Mouse (Mus musculus): ENCODE measurements at regions not wholly inside any gene's neighbourhood (a gene's known extent, or its start where the extent isn't known, plus 50 kb on each side); places are given as distances from the start of the nearest gene placed in this dataset.
"Not testable (repeated sequence)": the region's sequence is repeated elsewhere in the genome, so short reads cannot be mapped to it uniquely, and the experiment has no call there.

DNA sequence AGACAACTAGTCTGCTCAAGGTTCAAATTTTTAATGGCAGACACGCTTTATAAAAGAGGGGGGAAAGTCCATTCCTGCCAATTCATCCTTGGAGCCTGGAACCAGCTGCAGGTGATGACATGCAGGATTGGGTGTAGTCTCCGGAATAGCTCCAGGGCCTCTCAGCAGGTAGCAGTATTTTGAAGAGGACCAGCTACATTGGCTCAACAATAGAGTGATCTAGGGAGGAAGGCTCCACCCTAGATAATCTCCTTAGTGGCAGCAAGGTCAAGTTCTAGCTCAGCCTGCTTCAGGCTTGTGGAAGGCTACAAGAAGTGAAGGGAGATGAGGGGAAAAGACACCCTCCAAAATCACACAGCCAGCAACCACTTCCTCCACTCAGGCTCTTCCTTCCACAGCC, 1405.1 kb downstream of the 4930444P10Rik start:
- DNase-seq (ENCODE audit: low spot score): not testable (repeated sequence)

DNA sequence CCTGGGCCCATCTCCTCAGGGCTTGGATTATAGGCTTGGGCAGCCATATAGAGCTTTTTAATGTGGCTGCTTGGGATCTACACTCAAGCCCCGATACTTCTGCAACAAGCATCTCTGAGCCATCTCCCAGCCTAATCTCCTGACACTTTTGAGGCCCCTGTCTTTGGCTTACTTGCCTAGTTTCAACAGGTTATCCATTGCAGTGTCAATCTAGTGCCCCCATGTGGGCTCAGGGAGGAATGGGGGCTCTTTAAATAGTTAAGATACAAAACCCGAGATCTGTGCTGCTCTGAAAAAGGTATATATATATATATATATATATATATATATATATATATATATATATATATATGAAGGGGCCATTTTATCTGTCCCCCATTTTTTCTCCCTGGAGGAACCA, 1407.0 kb downstream of the 4930444P10Rik start:
- no peak for DNase-seq (ENCODE audit: low spot score)

DNA sequence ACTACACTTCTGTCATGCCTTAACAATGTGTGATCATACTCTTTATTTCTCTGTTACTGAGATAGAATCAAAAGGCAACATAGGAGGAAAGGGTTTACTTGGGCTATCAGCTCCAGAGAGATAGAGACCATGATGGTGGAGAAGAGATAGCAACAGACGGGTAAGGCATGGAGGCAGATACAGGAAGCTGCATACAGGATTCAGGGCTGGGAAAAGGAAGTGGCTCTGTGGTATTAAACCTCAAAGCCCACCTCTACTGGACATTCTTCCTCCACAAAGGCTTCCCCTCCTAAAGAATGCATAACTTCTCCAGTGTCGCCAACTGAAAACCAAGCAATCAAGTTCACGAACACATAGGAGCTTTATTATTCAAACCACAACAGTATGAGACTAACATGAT, 1412.7 kb downstream of the 4930444P10Rik start:
- no peak for DNase-seq (ENCODE audit: low spot score)

DNA sequence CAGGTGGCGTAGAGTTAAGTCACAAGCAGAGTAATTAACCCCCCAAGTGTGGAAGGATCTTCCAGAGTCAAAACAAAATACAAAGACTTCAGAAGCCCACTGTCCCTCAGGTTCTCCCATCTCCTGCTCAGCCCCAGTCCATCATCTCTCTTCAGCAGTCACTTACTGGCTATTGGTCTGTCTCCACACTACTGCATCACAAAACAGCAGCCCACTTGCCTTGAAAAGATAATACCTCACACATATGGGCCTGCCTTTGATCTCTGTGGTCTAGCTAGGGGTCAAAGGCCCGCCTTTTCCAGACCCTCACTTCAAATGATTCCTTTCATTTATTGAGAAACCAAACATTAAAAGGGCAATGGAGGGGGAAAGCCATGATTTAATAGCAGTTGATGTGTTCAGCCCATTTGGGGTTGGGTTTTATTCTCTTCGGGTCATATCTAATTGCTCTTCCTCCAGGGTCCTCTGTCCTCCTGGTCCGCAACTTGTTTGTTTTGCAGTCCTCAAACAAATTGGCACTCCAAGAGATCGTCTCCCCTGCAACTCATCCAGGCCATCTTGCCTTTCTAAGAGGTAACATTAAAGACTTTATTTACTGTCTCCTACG, 1420.6 kb downstream of the 4930444P10Rik start:
- no peak for DNase-seq (ENCODE audit: low spot score)

DNA sequence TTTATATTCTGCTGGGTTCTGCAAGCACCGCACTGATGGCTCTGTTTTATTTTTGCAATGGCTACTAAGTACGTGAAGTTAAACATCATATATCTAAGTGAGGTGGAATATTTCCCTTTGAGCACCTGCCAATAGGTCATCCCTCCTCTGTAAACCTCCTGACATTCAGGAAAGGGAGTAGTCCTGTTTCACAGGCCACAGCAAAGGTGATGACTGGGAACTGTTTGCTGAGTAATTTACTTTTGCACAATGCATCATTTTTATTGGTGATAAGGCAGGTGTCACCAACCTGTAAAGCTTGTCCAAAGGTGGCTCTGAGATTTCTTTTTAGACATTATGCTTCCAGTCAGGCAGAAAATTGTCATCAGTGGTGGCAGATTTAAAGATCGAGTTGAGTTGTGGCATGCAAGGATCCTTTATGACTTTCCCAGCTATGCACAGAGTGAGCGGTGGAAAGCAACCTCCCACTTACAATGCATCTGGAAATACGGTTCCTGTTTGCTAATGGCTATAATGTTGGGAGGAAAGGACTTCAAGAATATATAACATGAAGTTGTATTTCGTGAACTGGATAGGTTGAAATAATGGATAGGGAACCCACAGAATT, 1430.3 kb downstream of the 4930444P10Rik start:
- DNase-seq (ENCODE audit: low spot score): no peak

DNA sequence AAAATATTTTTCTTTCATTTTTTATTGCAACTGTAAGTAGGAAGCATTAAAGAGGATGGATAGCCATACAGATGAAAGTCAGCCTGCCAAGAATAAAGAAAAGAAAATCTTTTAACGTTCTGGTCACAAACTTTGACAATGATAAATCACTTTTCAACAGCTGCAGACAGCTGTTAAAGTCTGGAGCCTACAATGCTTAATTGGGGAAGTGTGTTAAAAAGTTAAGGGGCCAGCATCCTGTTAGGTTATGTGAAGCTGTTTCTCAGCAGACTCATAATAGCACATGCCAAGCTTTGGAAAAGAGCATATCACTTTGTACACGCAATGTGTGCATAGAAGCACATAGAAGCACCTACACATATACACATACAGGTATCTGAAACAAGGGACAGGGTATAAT, 1431.3 kb downstream of the 4930444P10Rik start:
- DNase-seq (ENCODE audit: low spot score): no peak

DNA sequence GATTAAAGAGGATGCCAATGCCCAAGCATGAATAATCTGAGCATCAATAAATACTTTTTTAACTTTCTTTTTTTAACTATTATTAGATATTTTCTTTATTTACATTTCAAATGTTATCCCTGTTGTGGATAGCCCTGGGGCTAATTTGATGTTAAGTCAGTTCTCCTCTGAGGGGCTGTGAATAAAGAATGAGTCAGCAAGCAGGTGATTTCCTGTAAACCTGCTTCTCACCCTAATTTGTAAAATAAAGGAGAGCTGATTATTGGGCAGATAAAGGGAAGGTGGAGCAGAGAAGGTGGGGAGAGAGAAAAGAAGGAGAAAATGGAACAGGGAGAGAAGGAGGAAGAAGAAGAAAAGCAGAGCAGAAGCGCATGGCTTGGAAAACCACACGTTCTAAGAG, 1442.8 kb downstream of the 4930444P10Rik start:
- DNase-seq (ENCODE audit: low spot score): no peak

DNA sequence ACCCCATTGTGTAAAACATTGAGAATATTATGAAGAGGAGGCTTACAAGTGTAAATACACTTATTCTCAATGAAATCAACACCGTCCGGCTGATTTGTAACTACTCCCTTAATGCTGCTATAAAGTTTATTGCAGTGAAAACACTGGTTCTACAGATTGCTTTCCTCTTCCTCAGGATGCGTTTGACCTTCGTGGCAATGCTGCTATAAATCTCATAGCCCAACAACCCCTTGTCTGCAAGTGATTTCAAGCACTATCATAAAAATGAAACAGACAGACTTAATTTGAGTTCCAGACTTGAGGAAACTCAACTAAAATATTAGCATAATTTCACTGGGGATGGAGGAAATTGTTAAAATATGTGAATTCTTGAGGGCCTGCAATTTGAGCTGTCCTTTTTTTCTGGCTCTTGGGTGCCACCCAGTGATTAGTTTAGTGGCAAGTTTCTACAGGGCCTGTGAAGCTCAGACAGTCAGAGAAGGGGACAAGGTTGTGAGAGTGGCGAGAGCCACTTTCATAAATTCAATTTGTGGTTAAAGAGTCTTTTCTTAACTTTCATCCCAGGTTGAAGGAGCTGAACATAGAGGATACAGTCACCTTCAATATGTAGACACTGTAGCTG, 1457.4 kb downstream of the 4930444P10Rik start:
- peak; percentile 10 for DNase-seq (ENCODE audit: low spot score)

DNA sequence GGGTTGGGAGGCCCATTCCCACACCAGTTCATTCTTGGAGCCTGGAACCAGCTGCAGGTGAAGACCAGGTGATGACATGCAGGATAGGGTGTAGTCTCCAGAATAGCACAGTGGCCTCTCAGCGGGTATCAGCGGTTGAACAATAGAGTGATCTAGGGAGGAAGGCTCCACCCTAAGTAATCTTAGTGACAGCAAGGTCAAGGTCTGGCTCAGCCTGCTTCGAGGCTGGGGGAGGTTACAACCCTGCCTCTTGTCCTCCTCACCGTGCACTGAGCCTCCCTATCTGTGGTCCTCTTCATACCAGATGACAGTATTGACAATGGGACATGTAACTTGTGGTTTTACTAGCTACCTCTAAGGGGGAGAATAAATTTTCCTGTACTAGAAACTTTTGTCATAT, 1461.1 kb downstream of the 4930444P10Rik start:
- DNase-seq (ENCODE audit: low spot score): no peak

DNA sequence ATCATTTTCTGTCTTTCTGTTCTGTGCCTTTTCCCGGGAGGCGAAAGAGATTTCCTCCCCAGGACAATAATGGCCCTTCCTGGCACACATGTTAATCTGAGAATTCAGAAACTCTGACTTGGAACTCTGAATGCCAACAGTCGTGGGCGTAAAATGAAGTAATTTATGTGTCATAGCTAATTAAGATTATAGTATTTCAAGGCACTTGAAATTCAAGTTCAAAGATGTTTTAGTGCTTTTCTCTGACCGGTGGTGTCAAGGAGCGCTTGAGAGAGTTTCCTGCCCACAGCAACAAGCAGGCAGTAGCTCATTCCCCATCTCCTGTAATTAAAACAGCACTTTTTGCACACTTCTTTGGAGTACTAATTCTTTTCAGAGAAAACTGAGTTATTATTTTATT, 1465.9 kb downstream of the 4930444P10Rik start:
- no peak for DNase-seq (ENCODE audit: low spot score)

DNA sequence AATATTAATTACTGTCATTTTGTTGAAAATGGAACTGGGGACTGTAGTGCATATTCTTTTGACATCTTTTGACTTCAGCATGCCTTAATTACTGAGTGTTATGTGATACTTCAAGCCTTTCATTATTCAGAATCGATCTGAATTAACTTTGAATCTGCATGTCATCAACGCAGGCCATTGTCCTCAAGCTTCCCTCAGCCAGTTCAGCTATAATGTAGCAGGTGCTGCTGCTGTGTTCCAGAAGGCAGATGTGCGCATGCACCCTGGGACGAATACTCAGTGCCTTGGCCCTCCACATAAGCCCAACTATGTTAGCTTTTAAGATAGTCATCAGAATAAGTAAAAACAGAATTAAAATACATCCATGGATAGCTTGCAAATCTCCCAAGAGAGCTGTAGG, 1466.4 kb downstream of the 4930444P10Rik start:
- no peak for DNase-seq (ENCODE audit: low spot score)

DNA sequence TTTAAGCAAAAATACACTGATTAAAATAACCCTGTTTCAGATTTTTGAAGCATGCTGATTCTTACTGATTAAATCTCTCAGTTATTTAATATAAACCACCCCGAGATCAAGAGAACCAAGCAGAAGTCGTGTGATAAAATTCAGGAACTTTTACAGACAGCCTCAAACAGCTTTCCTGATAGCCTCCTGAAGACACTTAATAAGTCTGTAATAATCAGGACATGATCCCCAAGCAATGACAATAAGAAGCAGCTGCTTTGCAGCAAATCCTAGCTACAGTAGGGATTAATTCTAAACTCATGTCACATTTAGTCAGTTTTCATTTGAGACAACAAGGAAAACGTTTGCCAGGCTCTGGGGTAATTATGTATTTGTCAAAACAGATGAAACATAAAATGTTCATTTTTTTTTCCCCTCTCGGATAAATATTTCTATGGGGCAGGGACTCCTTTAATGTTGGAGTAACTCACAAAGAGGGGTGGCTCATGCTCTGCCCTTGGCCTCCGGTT, 1472.1 kb downstream of the 4930444P10Rik start:
- DNase-seq (ENCODE audit: low spot score): no peak

DNA sequence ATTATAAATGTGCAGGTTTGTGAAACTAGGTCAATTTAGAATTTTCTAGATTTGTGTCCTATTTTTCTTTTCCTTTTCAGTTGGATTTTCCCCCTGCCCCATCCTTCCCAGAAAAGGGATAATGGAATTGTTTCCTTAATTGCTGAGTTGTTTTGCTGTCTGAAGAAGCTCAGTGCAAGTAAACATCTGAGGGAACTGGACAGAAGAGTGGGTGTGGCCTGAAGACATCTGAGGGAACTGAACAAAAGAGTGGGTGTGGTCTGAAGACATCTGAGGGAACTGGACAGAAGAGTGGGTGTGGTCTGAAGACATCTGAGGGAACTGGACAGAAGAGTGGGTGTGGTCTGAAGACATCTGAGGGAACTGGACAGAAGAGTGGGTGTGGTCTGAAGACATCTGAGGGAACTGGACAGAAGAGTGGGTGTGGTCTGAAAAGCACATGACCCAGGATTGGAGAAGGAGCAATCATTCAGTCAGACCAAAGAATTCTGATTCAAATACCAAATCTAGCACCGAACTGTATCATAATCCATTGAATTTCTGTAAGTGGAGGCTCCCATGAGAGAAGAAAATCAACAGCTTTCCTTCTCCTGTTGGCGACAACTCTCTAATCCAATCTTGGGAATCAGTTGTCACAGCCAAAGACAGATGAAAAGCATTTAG, 1479.8 kb downstream of the 4930444P10Rik start:
- no peak for DNase-seq (ENCODE audit: low spot score)

DNA sequence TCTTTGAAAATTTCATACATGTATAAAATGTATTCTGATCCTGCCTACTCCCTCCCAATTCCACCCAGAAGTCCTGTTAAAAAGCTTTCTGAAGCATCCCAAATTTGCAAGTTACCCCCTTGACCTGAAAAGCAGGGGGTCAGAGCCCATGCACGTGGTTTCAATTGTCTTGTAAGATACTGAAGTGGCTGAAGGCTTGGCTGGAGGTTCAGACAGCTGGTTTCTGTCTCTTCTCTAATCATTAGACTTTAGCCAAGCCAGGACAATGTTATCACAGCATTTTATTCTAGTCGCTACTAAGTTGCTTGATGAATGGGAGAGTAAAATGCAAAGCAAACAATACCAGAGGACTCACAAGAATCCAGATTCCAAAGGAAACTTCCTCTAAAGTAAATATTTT, 1484.1 kb downstream of the 4930444P10Rik start:
- DNase-seq (ENCODE audit: low spot score): no peak

DNA sequence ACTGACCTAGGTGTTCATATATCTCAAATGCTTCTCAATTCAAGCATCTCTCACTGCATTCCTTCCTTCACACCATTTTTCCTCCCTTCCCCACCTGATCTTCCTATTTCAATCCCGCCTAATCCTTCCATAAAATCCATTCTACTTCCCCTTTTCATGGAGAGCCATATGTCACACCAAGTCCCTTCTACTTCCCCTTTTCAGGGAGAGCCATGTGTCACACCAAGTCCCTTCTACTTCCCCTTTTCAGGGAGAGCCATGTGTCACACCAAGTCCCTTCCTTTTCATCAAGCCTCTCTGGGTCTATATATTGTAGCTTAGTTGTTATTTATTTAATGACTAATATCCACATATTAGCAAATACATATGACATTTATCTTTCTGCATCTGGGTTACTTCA, 1497.2 kb downstream of the 4930444P10Rik start:
- no peak for DNase-seq (ENCODE audit: low spot score)

DNA sequence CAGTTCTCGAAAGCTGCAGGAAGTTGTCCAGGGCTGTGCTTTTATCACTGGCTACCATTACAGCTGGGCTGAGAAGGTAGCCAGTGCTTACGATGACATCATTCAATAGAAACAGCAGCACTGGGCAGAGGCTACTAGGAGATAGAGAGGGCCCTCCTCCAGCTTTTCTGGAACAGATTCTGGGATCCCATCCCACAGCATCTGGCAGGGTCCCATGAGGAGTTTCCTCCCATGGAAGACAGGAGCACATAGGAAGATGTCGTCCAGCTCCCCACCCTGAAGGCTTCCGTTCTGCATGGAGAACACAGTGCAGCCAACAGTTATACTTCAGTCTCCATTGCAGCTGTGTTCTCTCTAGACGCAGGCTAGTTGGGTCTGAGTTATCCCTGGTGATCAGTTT, 1503.2 kb downstream of the 4930444P10Rik start:
- DNase-seq (ENCODE audit: low spot score): no peak

DNA sequence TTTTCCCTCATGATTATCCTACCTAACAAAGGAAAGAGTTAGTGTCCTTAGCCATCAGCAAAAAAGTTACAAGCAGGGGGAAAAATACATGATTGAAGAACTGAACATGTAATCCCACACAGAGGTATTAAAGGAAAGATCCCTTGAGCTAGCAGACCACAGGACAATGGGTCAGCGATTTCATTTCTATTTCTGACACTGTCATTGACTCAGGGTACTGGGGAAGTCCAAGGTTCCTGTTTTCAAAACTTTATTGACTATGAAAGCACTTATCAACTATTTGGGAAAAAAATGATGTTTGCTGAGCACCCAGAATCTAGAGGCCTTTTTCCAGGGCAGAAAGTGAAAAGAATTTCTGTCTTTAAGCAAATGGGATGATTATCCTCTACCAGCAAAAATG, 1513.7 kb downstream of the 4930444P10Rik start:
- no peak for DNase-seq (ENCODE audit: low spot score)

DNA sequence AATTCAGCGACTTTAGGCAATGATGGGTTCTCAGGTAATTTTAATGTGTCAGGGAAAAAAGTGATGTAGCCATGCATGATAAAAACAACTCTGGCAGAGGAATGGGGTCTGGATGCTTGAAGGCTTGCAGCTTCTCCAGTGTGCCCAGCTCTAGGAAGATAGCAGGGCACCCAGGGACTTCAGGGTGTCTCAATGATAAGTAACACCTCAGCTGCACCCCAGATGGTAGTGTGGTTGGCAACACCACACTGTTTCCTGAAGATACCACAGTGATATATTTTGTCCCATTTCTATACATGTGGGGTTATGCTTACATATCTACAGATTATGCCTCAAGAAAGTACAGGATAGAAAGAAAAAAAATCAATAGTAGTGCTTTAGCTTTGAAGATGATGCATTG, 1516.9 kb downstream of the 4930444P10Rik start:
- DNase-seq (ENCODE audit: low spot score): no peak

DNA sequence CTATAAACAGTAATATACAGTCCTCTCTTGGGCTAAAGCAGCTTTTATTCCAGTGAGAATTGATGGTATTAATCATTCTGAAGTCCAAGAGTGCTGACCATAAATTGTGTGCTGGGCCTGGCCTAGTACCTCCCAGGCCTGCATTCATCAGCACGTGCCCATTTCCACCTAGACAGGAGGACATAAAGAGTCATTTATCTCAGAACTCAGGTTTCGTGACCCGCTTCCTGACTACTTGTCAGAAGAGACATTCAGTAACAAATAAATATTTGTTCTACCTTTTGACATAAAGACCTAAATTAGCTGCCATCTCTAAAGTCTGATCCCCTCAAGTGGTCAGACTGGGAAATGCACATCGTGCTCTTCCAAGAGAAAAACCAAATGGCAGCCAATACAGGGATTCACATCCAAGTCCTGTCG, 1522.6 kb downstream of the 4930444P10Rik start:
- DNase-seq (ENCODE audit: low spot score): no peak

DNA sequence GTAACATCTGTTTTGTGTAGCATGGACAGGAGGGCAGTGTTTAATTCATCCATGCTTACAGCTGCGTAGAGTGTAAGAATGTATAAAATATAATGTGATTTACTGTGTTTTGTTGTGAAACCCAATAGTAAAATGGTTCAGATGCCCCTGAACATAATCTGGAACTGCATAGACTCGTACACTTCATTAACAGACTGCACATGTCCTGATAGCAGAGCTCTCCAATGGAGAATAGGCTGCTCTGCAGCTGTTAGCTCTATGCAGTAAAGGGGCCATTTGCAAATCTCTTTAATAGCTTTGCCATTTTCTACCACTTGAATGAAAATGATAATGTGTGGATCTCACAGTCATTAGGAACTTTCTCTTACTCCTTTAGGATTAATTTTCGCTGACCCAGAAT, 1523.0 kb downstream of the 4930444P10Rik start:
- no peak for DNase-seq (ENCODE audit: low spot score)

DNA sequence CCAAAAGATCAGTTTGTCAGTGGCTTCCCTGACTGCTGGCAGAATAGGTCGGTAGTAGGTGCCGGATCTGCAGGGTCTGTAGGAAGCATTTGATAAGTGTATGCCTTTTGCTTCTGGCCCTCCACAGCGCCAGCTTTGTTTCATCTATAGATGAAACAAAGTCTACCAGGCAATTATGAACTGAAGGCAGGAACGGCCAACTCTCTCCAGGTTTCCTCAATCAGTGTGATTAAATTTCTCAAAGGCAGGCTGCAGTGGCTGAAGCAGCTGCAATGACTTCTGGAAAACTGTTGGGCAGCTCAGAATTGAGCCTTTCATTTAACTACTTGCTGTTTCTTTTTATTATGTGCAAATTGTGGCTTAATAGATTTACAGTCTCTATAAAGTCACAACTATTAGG, 1526.1 kb downstream of the 4930444P10Rik start:
- DNase-seq (ENCODE audit: low spot score): no peak

DNA sequence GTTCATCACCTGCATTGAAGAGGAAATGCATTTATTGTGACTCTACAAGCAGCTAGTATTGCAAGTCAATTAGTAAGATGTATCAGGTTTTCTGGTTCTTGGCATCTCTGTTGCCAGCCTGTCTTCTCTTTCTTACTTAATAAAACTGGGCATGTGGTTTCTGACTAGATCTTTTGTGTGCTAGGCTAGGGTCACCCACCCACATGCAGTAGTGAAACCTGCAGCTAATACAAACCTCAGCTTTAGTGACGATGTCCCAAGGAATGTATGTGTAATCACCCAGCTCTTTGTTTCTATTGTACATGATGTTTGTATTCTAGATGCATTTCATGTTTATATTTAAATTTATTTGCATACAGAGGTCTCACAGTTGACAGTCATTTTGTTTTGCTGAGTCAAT, 1526.7 kb downstream of the 4930444P10Rik start:
- no peak for DNase-seq (ENCODE audit: low spot score)

All from left cerebral cortex, adult 11 months (tissue).